Mouse (Mus musculus) kidney, adult 2 months (tissue): ENCODE results near the gene Flrt1. TPM values are rescaled to one million over a fixed set of nuclear protein-coding genes. Genes with fewer than 3 reads are reported as not detected.
A peak's percentile ranks its signal among the peaks of the same experiment; 100 is the strongest.

ENCODE experiments used
- DNase-seq: peaks from one replicate; pipeline ENCODE4 v3.0.0; 2021
- H3K27ac ChIP-seq: fragments of 200-500 bp; 2 replicates; pipeline ENCODE4 v1.5.1; 2012; ENCODE audit warnings: low read depth, low read length, control low read depth, inconsistent platforms; ENCODE audit not compliant: insufficient read depth
- H3K27me3 ChIP-seq: fragments of 200-500 bp; replicated peaks from 2 replicates; pipeline ENCODE4 v1.6.1; 2012; ENCODE audit warnings: mild to moderate bottlenecking, moderate library complexity, low read length, inconsistent platforms; ENCODE audit not compliant: control insufficient read depth, insufficient read depth
- H3K36me3 ChIP-seq: fragments of 200-500 bp; 2 replicates; pipeline ENCODE4 v1.6.1; 2012; ENCODE audit warnings: mild to moderate bottlenecking, moderate library complexity, low read length, inconsistent platforms; ENCODE audit not compliant: control insufficient read depth, insufficient read depth
- H3K4me1 ChIP-seq: fragments of 200-500 bp; 2 replicates; pipeline ENCODE4 v1.6.1; 2011; ENCODE audit warnings: low read length; ENCODE audit not compliant: control insufficient read depth, insufficient read depth
- H3K4me3 ChIP-seq: fragments of 200-500 bp; 2 replicates; pipeline ENCODE4 v1.5.1; 2011; ENCODE audit warnings: mild to moderate bottlenecking, low read depth, low read length, control low read depth; ENCODE audit not compliant: insufficient read depth
- CTCF ChIP-seq: fragments of 200-500 bp; conservative IDR thresholded peaks from 2 replicates; pipeline ENCODE4 v1.5.1; 2011; ENCODE audit warnings: low read depth, mild to moderate bottlenecking, control low read depth, low read length, moderate library complexity, mixed read lengths; ENCODE audit not compliant: insufficient read depth, insufficient read length
- POLR2A ChIP-seq: fragments of 200-500 bp; IDR thresholded peaks from one replicate; pipeline ENCODE4 v1.6.1; 2011; ENCODE audit warnings: low read depth, low read length, control low read depth
- WGBS: fragments of 180-500 bp; shearing (Covaris S2); methylation state at CpG from one replicate; pipeline ENCODE4 v1.1.7; 2018; 5-methylcytosine and 5-hydroxymethylcytosine counted together
- polyA plus RNA-seq: library from polyadenylated mRNA; depleted of rRNA; stranded (reverse); fragments of >200 nt; gene quantifications from 2 replicates; pipeline ENCODE4 v1.2.3, GENCODE M21; 2012

The Flrt1 gene
- polyA plus RNA-seq, 1 experiment = 23.1 TPM

- Histone ChIP-seq H3K27me3 (no peaks in the 10 kb centered on the region), H3K4me3 (no peak overlapping the region), H3K36me3 (no peaks in the 10 kb centered on the region), H3K27ac (no peak overlapping the region), H3K4me1 (peaks cover 28% of the 10 kb centered on the region)
- WGBS = 42% methylated on average over 4 of the region's 4 CpGs
- DNase-seq = no peak
- TF ChIP-seq CTCF = no peak
These were observed 42.6 kb upstream of the Flrt1 start for GRCm38 (mm10) chr19:7148096-7148495.

GRCm38 (mm10) chr19:7146376-7146775, 40.8 kb upstream of the Flrt1 start:
- Histone ChIP-seq H3K27ac (no peak overlapping the region), H3K27me3 (no peaks in the 10 kb centered on the region), H3K36me3 (no peaks in the 10 kb centered on the region), H3K4me3 (no peak overlapping the region), H3K4me1 (peaks cover 43% of the 10 kb centered on the region)
- WGBS = 85% methylated on average over 13 of the region's 13 CpGs
- DNase-seq = no peak
- TF ChIP-seq POLR2A (no peak), CTCF (no peak)

DNA sequence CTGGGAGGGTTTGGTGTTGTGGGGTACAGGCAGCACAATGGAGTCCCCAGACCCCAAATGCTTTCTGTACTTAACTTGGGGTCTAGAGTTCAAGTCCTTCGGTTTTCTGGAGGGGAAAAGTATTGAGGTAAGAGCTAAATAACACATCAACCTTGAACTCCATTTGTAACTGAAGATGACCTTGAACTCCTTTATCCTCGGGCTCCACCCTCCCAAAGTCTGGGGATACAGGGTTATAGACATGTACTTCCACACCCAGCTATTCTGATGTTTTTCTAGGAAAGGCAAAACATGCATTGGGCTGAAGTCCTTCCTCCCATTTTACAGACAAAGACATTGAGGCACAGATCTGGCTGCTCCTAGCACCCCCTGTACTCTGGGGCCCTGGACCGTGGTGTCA, 38.9 kb upstream of the Flrt1 start:
- no peak overlapping the region for H3K4me3 ChIP-seq
- TF ChIP-seq POLR2A (no peak), CTCF (no peak)
- WGBS = 54% methylated on average over 3 of the region's 3 CpGs
- H3K27me3 ChIP-seq = no peaks in the 10 kb centered on the region
- peak overlapping the region; percentile 32; the same call in 1 of the 2 replicates for H3K27ac ChIP-seq
- H3K4me1 ChIP-seq = peaks cover 49% of the 10 kb centered on the region
- no peaks in the 10 kb centered on the region for H3K36me3 ChIP-seq
- no peak for DNase-seq

- 4% methylated on average over 20 of the region's 20 CpGs for WGBS
These were observed 38.3 kb upstream of the Flrt1 start for GRCm38 (mm10) chr19:7143854-7144253.

DNA sequence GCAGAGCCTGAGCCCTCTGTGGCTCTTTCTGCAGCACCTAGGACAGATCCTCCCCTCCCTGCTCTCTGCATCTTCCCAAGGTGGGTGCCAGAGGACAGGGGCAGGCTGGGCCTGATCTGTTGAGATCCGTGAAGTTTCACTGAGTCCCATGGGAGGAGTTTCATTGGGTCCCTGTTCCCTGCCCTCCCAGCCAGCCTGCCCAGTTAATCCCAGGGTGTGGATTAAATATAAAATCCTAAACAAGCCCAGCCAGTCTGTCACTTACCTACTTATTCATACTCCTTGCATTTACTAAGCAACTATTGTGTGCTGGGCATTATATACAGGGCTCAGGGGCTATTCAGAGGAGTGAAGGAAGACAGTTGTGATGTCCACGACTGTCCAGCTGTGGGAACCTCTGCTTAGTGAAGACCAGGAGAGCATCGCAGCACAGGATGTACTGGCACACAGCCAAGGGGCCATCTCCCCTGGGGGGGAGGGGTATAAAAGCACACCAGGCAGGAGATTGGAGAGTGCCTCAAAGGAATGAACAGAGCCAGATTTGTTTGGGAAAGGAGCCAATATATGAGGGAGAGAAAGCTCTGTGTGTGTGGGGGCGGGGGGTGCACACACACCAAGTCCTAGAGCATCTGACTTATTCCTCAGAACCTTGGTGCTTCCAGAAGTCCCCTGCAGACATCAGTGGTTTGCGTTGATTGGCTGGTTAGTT, 36.8 kb upstream of the Flrt1 start:
- DNase-seq = peak; percentile 57
- no peak overlapping the region for H3K4me3 ChIP-seq
- no peaks in the 10 kb centered on the region for H3K36me3 ChIP-seq
- H3K27ac ChIP-seq = peak overlapping the region; percentile 33
- H3K4me1 ChIP-seq = peaks cover 63% of the 10 kb centered on the region
- H3K27me3 ChIP-seq = no peaks in the 10 kb centered on the region
- 44% methylated on average over 5 of the region's 5 CpGs for WGBS
- TF ChIP-seq CTCF (no peak), POLR2A (no peak)

More at GRCm38 (mm10) chr19:7143854-7144253, 38.3 kb upstream of the Flrt1 start:
- Histone ChIP-seq H3K36me3 (no peaks in the 10 kb centered on the region), H3K4me1 (peaks cover 54% of the 10 kb centered on the region), H3K27me3 (no peaks in the 10 kb centered on the region), H3K27ac (peak overlapping the region; percentile 58; the same call in 1 of the 2 replicates), H3K4me3 (peak overlapping the region; percentile 16; the same call in 1 of the 2 replicates)
- TF ChIP-seq CTCF (no peak), POLR2A (no peak)
- DNase-seq = peak; percentile 83

DNA sequence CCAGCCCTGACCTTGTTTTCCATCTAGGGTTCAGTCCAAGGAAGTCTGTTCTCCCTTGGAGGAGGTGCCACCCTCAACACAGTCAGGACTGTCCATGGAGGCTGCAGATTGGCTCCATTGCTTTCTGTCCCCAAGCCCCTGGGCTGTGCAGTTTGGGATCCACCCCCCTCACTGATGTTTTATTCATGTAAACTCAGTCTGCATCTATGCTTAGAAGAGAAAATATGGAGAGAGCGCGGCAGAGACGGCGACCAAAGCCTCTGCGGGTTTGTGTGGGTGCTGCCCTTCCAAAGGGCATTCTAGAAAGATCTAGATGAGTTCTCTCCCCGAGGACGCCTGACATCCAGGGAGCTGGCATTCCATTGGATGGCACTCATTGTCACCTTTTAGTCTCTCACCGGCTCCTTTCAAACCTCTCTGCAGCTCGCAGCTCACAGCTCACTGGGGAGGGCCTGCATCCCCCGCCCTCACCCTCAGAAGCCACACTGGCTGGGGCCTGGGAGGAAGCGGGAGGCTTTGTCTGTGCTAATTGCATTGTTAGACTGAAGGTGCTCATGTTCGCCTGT, 35.4 kb upstream of the Flrt1 start:
- DNase-seq = peak; percentile 63
- H3K36me3 ChIP-seq = no peaks in the 10 kb centered on the region
- no peak for TF ChIP-seq POLR2A
- no peak for TF ChIP-seq CTCF
- 51% methylated on average over 12 of the region's 12 CpGs for WGBS
- peak overlapping the region; percentile 33 for H3K27ac ChIP-seq
- H3K27me3 ChIP-seq = no peaks in the 10 kb centered on the region
- H3K4me1 ChIP-seq = peaks cover 74% of the 10 kb centered on the region
- no peak overlapping the region for H3K4me3 ChIP-seq

DNA sequence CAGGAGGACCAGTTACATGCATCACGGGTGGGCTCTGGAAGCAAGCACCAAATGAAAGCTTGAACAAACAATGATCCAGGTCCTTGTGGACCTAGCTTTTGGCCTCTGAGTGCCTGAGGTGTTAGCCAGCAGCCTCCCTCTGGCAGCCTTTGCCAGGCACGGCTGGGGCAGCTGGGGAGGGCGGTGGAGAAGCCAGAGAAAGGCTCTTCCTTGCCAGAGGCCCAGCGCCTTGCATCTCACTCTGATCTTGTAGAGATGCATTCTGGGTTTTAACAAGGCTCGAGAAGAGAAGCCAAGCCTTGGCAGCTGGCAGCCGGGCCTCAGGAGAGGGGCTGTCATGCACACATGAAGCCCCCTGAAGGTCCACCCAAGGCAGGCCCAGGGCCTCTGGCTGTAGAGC, 34.8 kb upstream of the Flrt1 start:
- H3K4me3 ChIP-seq = no peak overlapping the region
- WGBS = 49% methylated on average over 6 of the region's 6 CpGs
- H3K4me1 ChIP-seq = peaks cover 75% of the 10 kb centered on the region
- DNase-seq = no peak
- H3K27me3 ChIP-seq = no peaks in the 10 kb centered on the region
- TF ChIP-seq CTCF (no peak), POLR2A (no peak)
- H3K36me3 ChIP-seq = no peaks in the 10 kb centered on the region
- peak overlapping the region; percentile 36; the same call in 1 of the 2 replicates for H3K27ac ChIP-seq
